Mouse (Mus musculus) MEL (cell line): ENCODE data around the gene Fktn. TPM values are rescaled to one million over a fixed set of nuclear protein-coding genes. Genes with fewer than 3 reads are reported as not detected.

Experiments used
- DNase-seq: peaks from one replicate; pipeline ENCODE4 v3.0.0; 2011; ENCODE audit warnings: low read depth, low spot score
- H3K27ac ChIP-seq: 2 replicates; pipeline ENCODE4 v1.5.1; 2012; ENCODE audit warnings: low read depth, mild to moderate bottlenecking, control low read depth, low read length, moderate library complexity; ENCODE audit not compliant: control insufficient read depth
- H3K27me3 ChIP-seq, 2 experiments: fragments of 150-350 bp in 1 of 2; sonication (generic) in 1 of 2; 2 replicates each; pipeline ENCODE4 v1.6.1; 2012; ENCODE audit warnings: low read length in 2 of 2, mild to moderate bottlenecking in 2 of 2, improper control_type of control experiment in 1 of 2, moderate library complexity in 1 of 2; ENCODE audit not compliant: insufficient read depth in 2 of 2, control insufficient read depth in 1 of 2
- H3K36me3 ChIP-seq, 2 experiments: 2 replicates each; pipeline ENCODE4 v1.6.1; 2012 to 2014; ENCODE audit warnings: low read length in 2 of 2, improper control_type of control experiment in 1 of 2, inconsistent platforms in 1 of 2, mild to moderate bottlenecking in 1 of 2; ENCODE audit not compliant: insufficient read depth in 2 of 2, control insufficient read depth in 1 of 2
- H3K4me1 ChIP-seq, 2 experiments: fragments of 150-350 bp in 1 of 2; sonication (generic) in 1 of 2; 2 replicates each; pipeline ENCODE4 v1.6.1; 2012; ENCODE audit warnings: low read length in 2 of 2, improper control_type of control experiment in 1 of 2, mild to moderate bottlenecking in 1 of 2; ENCODE audit not compliant: insufficient read depth in 2 of 2, control insufficient read depth in 1 of 2
- H3K4me3 ChIP-seq, 2 experiments: fragments of 150-350 bp in 1 of 2; sonication (generic) in 1 of 2; 2 replicates each; pipeline ENCODE4 v1.5.1; 2012; ENCODE audit warnings: low read depth in 2 of 2, low read length in 2 of 2, mild to moderate bottlenecking in 2 of 2, moderate library complexity in 2 of 2, control low read depth in 1 of 2, improper control_type of control experiment in 1 of 2; ENCODE audit not compliant: control insufficient read depth in 1 of 2, insufficient read depth in 1 of 2
- H3K79me2 ChIP-seq: 2 replicates; pipeline ENCODE4 v1.6.1; 2012; ENCODE audit warnings: mild to moderate bottlenecking, low read length, moderate library complexity; ENCODE audit not compliant: control insufficient read depth, poor library complexity, insufficient read depth
- H3K9ac ChIP-seq: 2 replicates; pipeline ENCODE4 v1.6.1; 2012; ENCODE audit warnings: low read depth, mild to moderate bottlenecking, control low read depth, low read length, moderate library complexity; ENCODE audit not compliant: control insufficient read depth, poor library complexity, severe bottlenecking
- H3K9me3 ChIP-seq: fragments of 150-350 bp; sonication (generic); replicated peaks from 2 replicates; pipeline ENCODE4 v1.6.1; 2012; ENCODE audit warnings: mild to moderate bottlenecking, low read length, improper control_type of control experiment, moderate library complexity; ENCODE audit not compliant: insufficient read depth
- BHLHE40 ChIP-seq: IDR thresholded peaks from 2 replicates; pipeline ENCODE4 v1.6.1; 2012; ENCODE audit warnings: low read depth, mild to moderate bottlenecking, inconsistent platforms, low read length, improper control_type of control experiment, borderline replicate concordance
- ELF1 ChIP-seq: IDR thresholded peaks from 2 replicates; pipeline ENCODE4 v1.6.1; 2014; ENCODE audit warnings: low read depth, mild to moderate bottlenecking, inconsistent platforms, low read length, improper control_type of control experiment, moderate library complexity
- EP300 ChIP-seq, 2 experiments: IDR thresholded peaks; 2 replicates each; pipeline ENCODE4 v1.6.1; 2011; ENCODE audit warnings: improper control_type of control experiment in 2 of 2, low read length in 2 of 2, low read depth in 1 of 2, mild to moderate bottlenecking in 1 of 2
- ETS1 ChIP-seq: IDR thresholded peaks from 2 replicates; pipeline ENCODE4 v1.6.1; 2012; ENCODE audit warnings: low read depth, mild to moderate bottlenecking, inconsistent platforms, low read length, improper control_type of control experiment, moderate library complexity
- GATA1 ChIP-seq: IDR thresholded peaks from 2 replicates; pipeline ENCODE4 v1.6.1; 2011; ENCODE audit warnings: low read depth, low read length, improper control_type of control experiment
- JUND ChIP-seq: IDR thresholded peaks from 2 replicates; pipeline ENCODE4 v1.6.1; 2011; ENCODE audit warnings: low read depth, mild to moderate bottlenecking, improper control_type of control experiment, low read length
- MAX ChIP-seq: IDR thresholded peaks from 2 replicates; pipeline ENCODE4 v1.6.1; 2011; ENCODE audit warnings: low read length, improper control_type of control experiment
- MAZ ChIP-seq: IDR thresholded peaks from 2 replicates; pipeline ENCODE4 v1.6.1; 2012; ENCODE audit warnings: low read depth, mild to moderate bottlenecking, inconsistent platforms, low read length, improper control_type of control experiment
- MXI1 ChIP-seq: IDR thresholded peaks from 2 replicates; pipeline ENCODE4 v1.6.1; 2011; ENCODE audit warnings: mild to moderate bottlenecking, low read depth, low read length, improper control_type of control experiment
- MYC ChIP-seq: IDR thresholded peaks from 2 replicates; pipeline ENCODE4 v1.6.1; 2011; ENCODE audit warnings: low read depth, mild to moderate bottlenecking, low read length, improper control_type of control experiment, moderate library complexity
- NRF1 ChIP-seq: IDR thresholded peaks from 2 replicates; pipeline ENCODE4 v1.6.1; 2014; ENCODE audit warnings: low read depth, mild to moderate bottlenecking, inconsistent platforms, low read length, improper control_type of control experiment, moderate library complexity; ENCODE audit not compliant: poor library complexity, insufficient read depth, severe bottlenecking
- RCOR1 ChIP-seq: IDR thresholded peaks from 2 replicates; pipeline ENCODE4 v1.6.1; 2012; ENCODE audit warnings: low read depth, mild to moderate bottlenecking, inconsistent platforms, low read length, improper control_type of control experiment
- TAL1 ChIP-seq: IDR thresholded peaks from 2 replicates; pipeline ENCODE4 v1.6.1; 2012; ENCODE audit warnings: mild to moderate bottlenecking, inconsistent platforms, low read length, moderate library complexity, mixed read lengths
- TBP ChIP-seq: IDR thresholded peaks from 2 replicates; pipeline ENCODE4 v1.8.0; 2011; ENCODE audit warnings: low read depth, low read length, improper control_type of control experiment
- TCF12 ChIP-seq: IDR thresholded peaks from 2 replicates; pipeline ENCODE4 v1.6.1; 2014; ENCODE audit warnings: low read depth, mild to moderate bottlenecking, inconsistent platforms, low read length, improper control_type of control experiment, moderate library complexity
- UBTF ChIP-seq: IDR thresholded peaks from 2 replicates; pipeline ENCODE4 v1.6.1; 2012; ENCODE audit warnings: low read depth, mild to moderate bottlenecking, inconsistent platforms, low read length, improper control_type of control experiment, moderate library complexity, borderline replicate concordance; ENCODE audit not compliant: insufficient read depth
- USF1 ChIP-seq: IDR thresholded peaks from 2 replicates; pipeline ENCODE4 v1.6.1; 2014; ENCODE audit warnings: low read depth, mild to moderate bottlenecking, inconsistent platforms, low read length, improper control_type of control experiment, moderate library complexity
- ZC3H11A ChIP-seq: IDR thresholded peaks from 2 replicates; pipeline ENCODE4 v1.6.1; 2012; ENCODE audit warnings: low read depth, mild to moderate bottlenecking, inconsistent platforms, low read length, improper control_type of control experiment
- ZKSCAN1 ChIP-seq: IDR thresholded peaks from 2 replicates; pipeline ENCODE4 v1.6.1; 2012; ENCODE audit warnings: low read depth, mild to moderate bottlenecking, inconsistent platforms, low read length, improper control_type of control experiment, moderate library complexity
- polyA plus RNA-seq, 2 experiments: library from polyadenylated mRNA; stranded (reverse) in 1 of 2; unstranded in 1 of 2; fragments of >175 nt in 1 of 2; fragments of >200 nt in 1 of 2; gene quantifications; 2 replicates each; pipeline versions ENCODE4 v1.2.1 to v1.2.4; 2012; ENCODE audit warnings: low replicate concordance in 2 of 2, low read depth in 1 of 2; ENCODE audit not compliant: insufficient read length in 2 of 2, insufficient read depth in 1 of 2, missing spikeins in 1 of 2
- total RNA-seq: library from RNA; depleted of rRNA; stranded (reverse); fragments of 300-350 nt; gene quantifications from 2 replicates; pipeline ENCODE4 v1.2.3, GENCODE M21; 2012

Fktn gene
- total and polyA plus RNA-seq, 3 experiments, result 5.5 to 7.0 TPM; not detected in 1

- peak; percentile 51 for DNase-seq
- H3K9ac ChIP-seq, result no peak overlapping the region
Observed at GRCm38 (mm10) chr4:53818320-53818719, 104.5 kb downstream of the Fktn start.

GRCm38 (mm10) chr4:53823697-53824096, 109.9 kb downstream of the Fktn start:
- H3K4me3 ChIP-seq, result no peak overlapping the region
- no peaks in the 10 kb centered on the region; a peak in 1 of 4 replicates for H3K27me3 ChIP-seq
- H3K36me3 ChIP-seq, result peaks cover 0 to 10% of the 10 kb centered on the region in 2 experiments; a peak in 2 of 4 replicates
- no peak overlapping the region for H3K27ac ChIP-seq
- no peaks in the 10 kb centered on the region for H3K9me3 ChIP-seq
- H3K79me2 ChIP-seq, result peaks cover 2% of the 10 kb centered on the region; the same call in 1 of the 2 replicates
- H3K9ac ChIP-seq, result no peak overlapping the region
- TF ChIP-seq NRF1, result no peak
- no peak for TF ChIP-seq JUND
- TF ChIP-seq ZKSCAN1, result no peak
- H3K4me1 ChIP-seq, result peaks cover 5 to 6% of the 10 kb centered on the region in 2 experiments
- DNase-seq, result no peak

More at GRCm38 (mm10) chr4:53818320-53818719, 104.5 kb downstream of the Fktn start:
- Histone ChIP-seq H3K4me3 (no peak overlapping the region), H3K27me3 (no peaks in the 10 kb centered on the region), H3K36me3 (peaks cover 0 to 11% of the 10 kb centered on the region in 2 experiments; a peak in 2 of 4 replicates)
- peak; percentile 28; the same call in 1 of the 2 replicates for TF ChIP-seq ELF1
- TF ChIP-seq TBP, result no peak
- TF ChIP-seq BHLHE40, result peak; percentile 78; the same call in 1 of the 2 replicates
- TF ChIP-seq TAL1, result peak; percentile 26; the same call in 1 of the 2 replicates
- TF ChIP-seq TCF12, result peak; percentile 92
- TF ChIP-seq MXI1, result peak; percentile 57; the same call in 1 of the 2 replicates
- peak; percentile 70 for TF ChIP-seq ETS1
- peak; percentile 72 for TF ChIP-seq MYC
- peak; percentile 71; the same call in 1 of the 2 replicates for TF ChIP-seq MAZ
- TF ChIP-seq USF1, result peak; percentile 67
- TF ChIP-seq RCOR1, result peak; percentile 80
- TF ChIP-seq EP300 (IDR thresholded peaks at IDR 0.05; ENCODE audit: low read depth in 1 of 2, low read length in 2 of 2), result peak; percentile 81 to 87
- TF ChIP-seq ZC3H11A, result no peak
- TF ChIP-seq GATA1, result peak; percentile 92
- TF ChIP-seq MAX, result peak; percentile 82
- TF ChIP-seq UBTF, result no peak
- TF ChIP-seq, all 39 proteins: peak for 13
- H3K4me1 ChIP-seq, result peaks cover 0 to 6% of the 10 kb centered on the region in 2 experiments; a peak in 2 of 4 replicates
- no peak overlapping the region for H3K27ac ChIP-seq
- H3K79me2 ChIP-seq, result no peaks in the 10 kb centered on the region
- H3K9me3 ChIP-seq, result no peaks in the 10 kb centered on the region
